Mouse (Mus musculus): ENCODE measurements around the gene Il6ra.

Gene Il6ra

GRCm38 (mm10) chr3:89845814-89846213 lies 67.2 kb downstream of the Il6ra start:
- no peak for DNase-seq

- peak; percentile 52 to 60 for DNase-seq
These were observed 69.8 kb downstream of the Il6ra start for GRCm38 (mm10) chr3:89843148-89843547.

DNA sequence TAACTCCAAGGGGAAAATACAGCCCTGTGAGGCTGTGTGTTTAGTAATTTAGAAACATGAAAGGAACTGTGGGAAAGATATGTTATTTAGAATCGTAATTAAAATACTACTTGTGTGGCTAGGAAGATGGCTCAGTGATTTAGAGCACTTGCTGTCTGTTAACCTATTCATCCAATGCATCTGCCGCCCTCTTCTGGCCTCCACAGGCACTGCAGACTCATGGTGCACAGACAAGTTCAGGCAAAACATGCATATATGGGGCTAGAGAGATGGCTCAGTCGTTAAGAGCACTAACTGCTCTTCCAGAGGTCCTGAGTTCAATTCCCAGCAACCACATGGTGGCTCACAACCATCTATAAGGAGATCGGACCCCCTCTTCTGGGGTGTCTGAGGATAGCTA lies 70.7 kb downstream of the Il6ra start:
- peak in 1 of 2 experiments; percentile 53 for DNase-seq

- DNase-seq = peak; percentile 54 to 68
These were observed 77.6 kb downstream of the Il6ra start for GRCm38 (mm10) chr3:89835362-89835761.

- peak in 1 of 2 experiments; percentile 16 for DNase-seq
These were observed 82.0 kb downstream of the Il6ra start, which contains the start of gene She for GRCm38 (mm10) chr3:89830815-89831591. Gene She, plus strand, starts transcription at chr3:89831370.

GRCm38 (mm10) chr3:89826295-89826694 lies 86.7 kb downstream of the Il6ra start:
- DNase-seq = no peak

- DNase-seq = no peak
These were observed 89.4 kb downstream of the Il6ra start for GRCm38 (mm10) chr3:89823594-89823993.

DNA sequence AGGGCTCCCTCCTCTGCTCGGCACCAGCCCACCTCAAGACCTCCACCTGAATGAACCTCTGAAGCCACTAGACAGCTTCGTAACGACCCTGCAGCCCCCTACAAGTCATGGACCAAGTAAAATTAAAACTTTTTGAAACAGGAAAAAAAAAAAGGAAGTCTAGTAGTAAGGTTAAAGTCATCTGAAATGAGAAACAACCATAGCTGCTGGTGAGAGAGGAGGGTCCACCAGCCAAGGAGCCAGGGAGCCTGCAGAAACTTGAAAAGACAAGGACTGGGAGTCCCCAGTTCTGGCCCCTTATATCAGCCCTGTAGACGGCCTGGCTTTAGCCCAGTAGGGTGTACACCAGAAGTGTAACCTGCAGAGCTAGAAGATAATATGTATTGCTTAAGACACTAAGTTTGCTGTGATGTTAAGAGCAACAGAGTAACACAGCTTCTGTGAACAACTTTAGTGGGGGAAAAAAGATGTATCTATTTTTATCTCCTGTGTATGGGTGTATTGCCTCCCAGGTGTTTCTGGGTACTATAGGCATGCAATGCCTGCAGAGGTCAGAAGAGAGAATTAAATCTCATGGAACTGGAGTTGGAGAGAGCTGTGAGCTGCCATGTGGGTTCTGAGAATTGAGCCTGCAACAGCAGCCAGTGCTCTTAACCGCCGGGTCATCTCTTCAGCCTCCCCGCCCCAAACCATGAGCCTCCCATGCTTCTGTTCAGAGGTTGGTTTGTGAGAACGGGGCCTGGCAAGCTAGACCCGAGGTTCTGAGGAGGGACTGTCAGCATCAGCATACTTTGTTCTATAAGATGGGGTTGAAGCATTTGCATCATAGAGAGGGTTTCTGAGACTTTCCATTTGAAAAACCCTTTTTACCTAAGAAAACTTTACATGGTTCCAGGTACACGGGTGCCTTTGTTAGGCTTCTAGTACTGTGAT lies 91.2 kb downstream of the Il6ra start:
- DNase-seq = no peak

GRCm38 (mm10) chr3:89821096-89821513 lies 91.9 kb downstream of the Il6ra start:
- no peak for DNase-seq

- no peak for DNase-seq
These were observed 92.5 kb downstream of the Il6ra start for GRCm38 (mm10) chr3:89820311-89821095.

- no peak for DNase-seq
These were observed 93.1 kb downstream of the Il6ra start for GRCm38 (mm10) chr3:89819897-89820296.

- DNase-seq = no peak
These were observed 94.4 kb downstream of the Il6ra start for GRCm38 (mm10) chr3:89818605-89819004.

- peak; percentile 15 to 60 for DNase-seq
These were observed 95.9 kb downstream of the Il6ra start for GRCm38 (mm10) chr3:89817056-89817455.
